Mouse (Mus musculus) hindbrain, postnatal 0 days (tissue): Measurements from ENCODE around the gene Spon1. TPM values are rescaled to one million over a fixed set of nuclear protein-coding genes. Genes with fewer than 3 reads are reported as not detected.

Source experiments
- ATAC-seq: fragments of 200-750 bp; cut with Nextera tagmentation; 2 replicates; pipeline ENCODE4 v1.8.0; 2017; ENCODE audit warnings: mild to moderate bottlenecking, moderate TSS enrichment, moderate library complexity
- DNase-seq: peaks from one replicate; pipeline ENCODE4 v3.0.0-alpha.2; 2015; ENCODE audit warnings: low spot score
- H3K27ac ChIP-seq: fragments of 300-500 bp; sonication (generic); 2 replicates; pipeline ENCODE4 v1.5.1; 2014; ENCODE audit warnings: mild to moderate bottlenecking
- H3K27me3 ChIP-seq: fragments of 300-500 bp; sonication (generic); 2 replicates; pipeline ENCODE4 v1.6.1; 2014; ENCODE audit warnings: low read length, mixed read lengths; ENCODE audit not compliant: insufficient read depth
- H3K36me3 ChIP-seq: fragments of 300-500 bp; sonication (generic); 2 replicates; pipeline ENCODE4 v1.6.1; 2014; ENCODE audit warnings: low read length, mixed read lengths; ENCODE audit not compliant: insufficient read depth
- H3K4me1 ChIP-seq: fragments of 300-500 bp; sonication (generic); 2 replicates; pipeline ENCODE4 v1.6.1; 2014; ENCODE audit warnings: antibody characterized with exemption, low read length, mixed read lengths; ENCODE audit not compliant: insufficient read depth
- H3K4me2 ChIP-seq: fragments of 300-500 bp; sonication (generic); 2 replicates; pipeline ENCODE4 v1.6.1; 2014; ENCODE audit warnings: low read depth, mild to moderate bottlenecking, low read length, moderate library complexity, mixed read lengths
- H3K4me3 ChIP-seq: fragments of 300-500 bp; sonication (generic); 2 replicates; pipeline ENCODE4 v1.5.1; 2014; ENCODE audit warnings: low read length
- H3K9ac ChIP-seq: fragments of 300-500 bp; sonication (generic); replicated peaks from 2 replicates; pipeline ENCODE4 v1.6.1; 2014; ENCODE audit warnings: mild to moderate bottlenecking, low read length, moderate library complexity, mixed read lengths
- H3K9me3 ChIP-seq: fragments of 300-500 bp; sonication (generic); 2 replicates; pipeline ENCODE4 v1.6.1; 2016; ENCODE audit warnings: low read length, mixed read lengths
- CTCF ChIP-seq: IDR thresholded peaks from 2 replicates; pipeline ENCODE4 v1.5.1; 2016; ENCODE audit warnings: antibody characterized with exemption, control low read depth, low read depth
- WGBS: fragments of 180-500 bp; shearing (Covaris S2); extraction: QIAGEN DNeasy Blood & Tissue Kit; methylation state at CpG from one replicate; pipeline ENCODE4 v1.1.7; 2014; 5-methylcytosine and 5-hydroxymethylcytosine counted together
- polyA plus RNA-seq: library from polyadenylated mRNA; unstranded; fragments of >200 nt; fragmentation: Nextera tagmentation; extraction: Ambion mirVana; gene quantifications from 2 replicates; pipeline ENCODE4 v1.2.1, GENCODE M21; 2015
- total RNA-seq: library from RNA; depleted of rRNA; stranded (reverse); fragments of >200 nt; gene quantifications from 2 replicates; pipeline ENCODE4 v1.2.3, GENCODE M21; 2014

The Spon1 gene
- total and polyA plus RNA-seq, 2 experiments from 2014 or later = 43.8 to 50.3 TPM

GRCm38 (mm10) chr7:113965625-113966024 is 199.8 kb downstream of the Spon1 start:
- Histone ChIP-seq H3K9me3 (no peaks in the 10 kb centered on the region), H3K4me1 (no peaks in the 10 kb centered on the region; the same call in 1 of the 2 replicates), H3K36me3 (no peaks in the 10 kb centered on the region), H3K27ac (no peak overlapping the region), H3K27me3 (no peaks in the 10 kb centered on the region), H3K4me2 (no peak overlapping the region), H3K4me3 (no peak overlapping the region), H3K9ac (no peak overlapping the region)
- DNase-seq = no peak
- TF ChIP-seq CTCF = no peak
- WGBS = 85% methylated on average over 8 of the region's 8 CpGs
- ATAC-seq = no peak

- Histone ChIP-seq H3K27ac (no peak overlapping the region), H3K36me3 (no peaks in the 10 kb centered on the region), H3K9me3 (no peaks in the 10 kb centered on the region), H3K4me2 (no peak overlapping the region), H3K4me3 (no peak overlapping the region), H3K4me1 (no peaks in the 10 kb centered on the region), H3K27me3 (no peaks in the 10 kb centered on the region), H3K9ac (no peak overlapping the region)
- ATAC-seq (no peak), DNase-seq (no peak)
- no peak for TF ChIP-seq CTCF
Observed at GRCm38 (mm10) chr7:113969182-113969581, 203.4 kb downstream of the Spon1 start.

GRCm38 (mm10) chr7:113972536-113972935 is 206.7 kb downstream of the Spon1 start:
- Histone ChIP-seq H3K36me3 (no peaks in the 10 kb centered on the region), H3K4me3 (no peak overlapping the region), H3K4me2 (no peak overlapping the region), H3K4me1 (no peaks in the 10 kb centered on the region), H3K27ac (no peak overlapping the region), H3K27me3 (no peaks in the 10 kb centered on the region), H3K9ac (no peak overlapping the region), H3K9me3 (no peaks in the 10 kb centered on the region)
- ATAC-seq (no peak), DNase-seq (no peak)
- TF ChIP-seq CTCF = no peak
- 89% methylated on average over 4 of the region's 4 CpGs for WGBS

GRCm38 (mm10) chr7:113986406-113987134 is 220.8 kb downstream of the Spon1 start:
- H3K4me2 ChIP-seq = no peak overlapping the region
- TF ChIP-seq CTCF = no peak
- H3K27me3 ChIP-seq = no peaks in the 10 kb centered on the region
- H3K4me3 ChIP-seq = no peak overlapping the region
- WGBS = 35% methylated on average over 10 of the region's 10 CpGs
- ATAC-seq = peak; percentile 83
- no peaks in the 10 kb centered on the region for H3K36me3 ChIP-seq
- H3K9me3 ChIP-seq = 0 out of 2 replicates have a peak, but pooled peaks cover 4% of the 10 kb centered on the region
- peak; percentile 80 for DNase-seq
- no peaks in the 10 kb centered on the region for H3K4me1 ChIP-seq
- H3K27ac ChIP-seq = no peak overlapping the region
- H3K9ac ChIP-seq = no peak overlapping the region

GRCm38 (mm10) chr7:113988156-113988555 is 222.4 kb downstream of the Spon1 start:
- no peak overlapping the region for H3K27ac ChIP-seq
- no peaks in the 10 kb centered on the region for H3K36me3 ChIP-seq
- H3K4me2 ChIP-seq = no peak overlapping the region
- ATAC-seq (no peak), DNase-seq (no peak)
- H3K4me1 ChIP-seq = no peaks in the 10 kb centered on the region
- H3K9me3 ChIP-seq = 0 out of 2 replicates have a peak, but pooled peaks cover 4% of the 10 kb centered on the region
- no peak overlapping the region for H3K9ac ChIP-seq
- no peak for TF ChIP-seq CTCF
- H3K27me3 ChIP-seq = no peaks in the 10 kb centered on the region
- no peak overlapping the region for H3K4me3 ChIP-seq

- Histone ChIP-seq H3K27ac (no peak overlapping the region), H3K9me3 (no peaks in the 10 kb centered on the region), H3K9ac (no peak overlapping the region), H3K36me3 (no peaks in the 10 kb centered on the region), H3K4me3 (no peak overlapping the region), H3K4me1 (peaks cover 7% of the 10 kb centered on the region; the same call in 1 of the 2 replicates), H3K27me3 (no peaks in the 10 kb centered on the region), H3K4me2 (no peak overlapping the region)
- DNase-seq (no peak), ATAC-seq (no peak)
- no peak for TF ChIP-seq CTCF
- 76% methylated on average over 7 of the region's 7 CpGs for WGBS
Observed at GRCm38 (mm10) chr7:113997675-113998354, 232.0 kb downstream of the Spon1 start.

- H3K4me3 ChIP-seq = no peak overlapping the region
- 21% methylated on average over 5 of the region's 5 CpGs for WGBS
- H3K9me3 ChIP-seq = no peaks in the 10 kb centered on the region
- H3K36me3 ChIP-seq = no peaks in the 10 kb centered on the region
- H3K27ac ChIP-seq = no peak overlapping the region
- ATAC-seq (no peak), DNase-seq (no peak)
- H3K4me1 ChIP-seq = no peaks in the 10 kb centered on the region
- TF ChIP-seq CTCF = no peak
- 0 out of 2 replicates have a peak, but pooled peaks cover 3% of the 10 kb centered on the region for H3K27me3 ChIP-seq
- H3K9ac ChIP-seq = 0 out of 2 replicates have a peak overlapping the region, but pooled peaks have one; percentile 2
- H3K4me2 ChIP-seq = no peak overlapping the region
Observed at GRCm38 (mm10) chr7:114004171-114004570, 238.4 kb downstream of the Spon1 start.
